Mouse (Mus musculus) spleen, embryonic (tissue): Measurements from ENCODE around the gene Lmf1.

Experiments used
- CTCF ChIA-PET: fragments of 350-600 bp; sonication (Branson Sonifier 250); formaldehyde crosslinking; loops from one replicate; lab custom pipeline; 2022; lab: Charles Lee

The Lmf1 gene

GRCm38 (mm10) chr17:25597537-25597936 is 18.7 kb downstream of the Lmf1 start:
- CTCF ChIA-PET, result no interaction called here

DNA sequence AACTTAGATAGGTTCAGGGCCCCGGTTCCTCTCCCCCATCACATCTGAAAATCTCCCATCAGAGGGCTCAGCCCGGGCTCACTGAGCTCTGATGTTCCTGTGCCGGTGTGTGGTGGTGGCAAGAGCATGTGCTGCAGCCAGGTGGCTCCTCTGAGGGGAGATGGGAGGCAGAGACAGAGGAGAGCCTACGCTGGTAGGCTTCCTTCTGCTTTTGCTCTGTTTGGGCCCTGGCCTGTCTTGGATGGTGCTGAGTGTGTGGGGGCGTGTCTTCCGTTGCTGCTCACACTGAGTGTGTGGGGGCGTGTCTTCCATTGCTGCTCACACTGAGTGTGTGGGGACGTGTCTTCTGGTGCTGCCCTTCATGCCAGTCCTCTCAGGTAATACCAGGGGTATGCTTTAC is 23.5 kb downstream of the Lmf1 start:
- CTCF ChIA-PET, result no interaction called here

DNA sequence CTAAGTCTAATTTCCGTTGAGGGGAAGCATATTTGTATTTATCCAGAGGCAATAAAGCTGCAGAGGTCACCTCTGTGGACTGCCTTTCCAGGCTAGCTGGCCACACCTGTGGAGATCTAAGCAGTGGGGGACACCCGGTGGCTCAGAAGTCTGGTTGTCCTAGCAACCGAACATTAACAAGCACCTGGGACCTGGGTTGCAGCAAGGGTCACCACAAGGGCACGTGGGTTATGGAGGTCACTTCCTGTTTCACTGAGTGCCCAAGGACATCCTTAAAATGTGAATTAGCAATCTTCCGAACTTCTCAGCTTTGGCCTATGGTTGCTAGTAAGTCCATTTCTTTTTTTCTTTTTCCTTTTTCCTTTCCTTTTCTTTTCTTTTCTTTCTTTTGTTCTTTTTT is 25.3 kb downstream of the Lmf1 start:
- CTCF ChIA-PET, result no interaction called here

- CTCF ChIA-PET, result no interaction called here
Observed at GRCm38 (mm10) chr17:25608137-25608785, 29.4 kb downstream of the Lmf1 start.

DNA sequence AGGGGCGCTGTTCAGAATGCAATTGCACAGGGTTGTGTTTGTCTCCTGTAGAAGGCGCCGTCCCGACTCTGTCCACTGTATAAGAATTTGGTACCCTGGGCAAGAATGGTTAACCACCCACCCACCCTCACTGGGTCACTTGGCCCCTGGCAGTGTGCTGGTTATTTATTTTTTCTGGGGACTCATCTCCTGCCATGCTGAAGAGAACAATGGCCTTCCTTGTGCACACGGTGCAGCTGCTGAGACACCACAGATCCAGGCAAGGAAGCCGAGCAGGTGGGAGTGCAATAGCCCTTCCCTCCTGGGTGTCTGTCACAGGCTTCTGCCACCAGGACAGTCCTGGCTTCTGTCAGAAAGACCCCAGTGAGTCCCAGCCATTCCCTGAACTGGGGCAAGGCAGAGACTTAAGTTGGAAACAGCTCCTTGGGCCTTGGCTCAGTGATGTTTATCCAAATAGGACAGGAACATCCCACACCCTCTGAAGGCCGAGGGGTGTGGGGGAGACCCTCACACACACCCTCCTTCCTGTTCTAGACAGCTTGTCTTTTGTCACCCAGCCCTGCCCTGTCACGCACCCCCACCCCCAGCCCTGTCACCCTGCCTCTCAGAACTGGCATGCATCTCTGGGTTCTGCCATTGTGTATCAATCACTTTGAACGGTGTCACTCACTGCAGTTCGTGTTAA is 30.1 kb downstream of the Lmf1 start:
- CTCF ChIA-PET, result no interaction called here

GRCm38 (mm10) chr17:25609506-25609828 is 30.6 kb downstream of the Lmf1 start:
- CTCF ChIA-PET, result no interaction called here

DNA sequence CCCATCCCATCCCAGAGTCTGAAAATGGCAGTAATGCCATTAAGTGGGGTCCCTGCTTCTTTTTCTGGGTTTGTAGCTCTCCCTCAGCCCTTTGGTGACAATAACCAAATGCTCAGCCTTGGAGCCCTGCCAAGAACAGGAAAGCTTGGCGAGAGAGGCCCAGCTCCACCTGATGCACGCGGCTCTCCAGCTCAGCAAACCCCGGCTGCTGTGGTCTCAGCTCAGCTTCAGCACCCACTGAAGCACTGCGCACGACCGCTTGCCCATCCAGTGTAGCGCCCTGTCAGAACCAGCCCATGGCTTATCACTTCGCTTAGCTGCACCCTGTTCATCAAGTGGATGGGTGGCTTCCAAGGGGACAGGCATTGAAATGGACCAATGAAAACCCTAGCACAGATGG is 31.3 kb downstream of the Lmf1 start:
- CTCF ChIA-PET, result no interaction called here

GRCm38 (mm10) chr17:25612537-25612936 is 33.7 kb downstream of the Lmf1 start:
- CTCF ChIA-PET, result interaction anchor here (0.5 to 0.6 kb wide), 2 partner anchors 44 to 1576 kb away, joined by 4 to 11 read pairs; no protein-coding TSS in a partner anchor

GRCm38 (mm10) chr17:25613323-25613722 is 34.4 kb downstream of the Lmf1 start:
- CTCF ChIA-PET, result no interaction called here

- CTCF ChIA-PET, result no interaction called here
Observed at GRCm38 (mm10) chr17:25614723-25615510, 36.0 kb downstream of the Lmf1 start.

GRCm38 (mm10) chr17:25618508-25619056 is 39.7 kb downstream of the Lmf1 start:
- CTCF ChIA-PET, result no interaction called here

DNA sequence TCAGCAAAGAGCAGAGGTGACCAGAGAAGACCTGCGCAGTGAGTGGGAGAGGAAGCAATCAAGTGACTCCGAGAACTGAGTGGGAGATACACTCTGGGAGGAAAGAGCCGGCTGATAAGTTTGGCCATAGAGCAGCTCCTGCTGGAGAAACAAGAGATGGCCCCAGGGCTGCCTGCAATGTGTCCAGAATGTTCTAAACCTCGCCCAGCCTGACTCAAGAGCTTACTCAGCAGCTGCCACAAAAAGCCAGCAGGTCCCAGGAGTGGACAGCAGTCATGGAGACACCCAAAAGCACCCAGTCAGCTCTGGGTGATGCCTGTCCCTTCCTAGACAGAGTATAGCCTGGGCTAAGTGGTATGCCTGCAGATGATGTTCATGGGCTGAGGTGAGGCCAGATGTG is 44.6 kb downstream of the Lmf1 start:
- CTCF ChIA-PET, result no interaction called here

GRCm38 (mm10) chr17:25623935-25624334 is 45.0 kb downstream of the Lmf1 start:
- CTCF ChIA-PET, result no interaction called here

GRCm38 (mm10) chr17:25624446-25625119 is 45.7 kb downstream of the Lmf1 start:
- CTCF ChIA-PET, result no interaction called here

DNA sequence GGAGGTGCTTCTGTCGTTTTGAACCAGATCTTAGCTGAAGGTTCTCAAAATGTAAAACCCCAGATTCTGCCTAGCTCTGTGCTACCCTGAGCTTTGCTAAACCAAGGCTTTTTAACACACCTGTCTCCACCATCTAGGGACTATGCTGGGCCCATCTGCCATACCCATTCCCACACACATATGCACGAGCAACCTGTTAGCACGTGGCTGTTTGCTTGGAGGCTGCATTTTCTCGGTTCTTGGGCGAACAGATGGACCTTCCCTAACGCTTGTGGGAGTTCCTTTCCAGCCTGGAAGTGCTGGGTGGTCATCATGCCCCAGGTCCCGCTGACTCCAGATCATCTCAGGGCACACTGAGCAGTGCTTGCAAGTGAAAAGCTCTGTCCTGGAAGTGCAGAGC is 46.4 kb downstream of the Lmf1 start:
- CTCF ChIA-PET, result no interaction called here

GRCm38 (mm10) chr17:25626196-25627043 is 47.5 kb downstream of the Lmf1 start:
- CTCF ChIA-PET, result no interaction called here

- CTCF ChIA-PET, result no interaction called here
Observed at GRCm38 (mm10) chr17:25630313-25630712, 51.4 kb downstream of the Lmf1 start.

GRCm38 (mm10) chr17:25634070-25634469 is 55.2 kb downstream of the Lmf1 start:
- CTCF ChIA-PET, result interaction anchor here (0.5 kb wide), 1 partner anchor 56 kb away, joined by 6 read pairs; no protein-coding TSS in a partner anchor

GRCm38 (mm10) chr17:25635387-25635786 is 56.5 kb downstream of the Lmf1 start:
- CTCF ChIA-PET, result no interaction called here

GRCm38 (mm10) chr17:25635806-25636205 is 56.9 kb downstream of the Lmf1 start:
- CTCF ChIA-PET, result no interaction called here

- CTCF ChIA-PET, result no interaction called here
Observed at GRCm38 (mm10) chr17:25637986-25638385, 59.1 kb downstream of the Lmf1 start.
